Mouse (Mus musculus) heart, adult 2 months (tissue): ENCODE measurements around the gene Gabbr2.

Experiments used
- CTCF ChIP-seq: fragments of 200-600 bp; IDR thresholded peaks from 2 replicates; pipeline ENCODE4 v1.8.1; 2022; ENCODE audit warnings: antibody characterized with exemption, mild to moderate bottlenecking, moderate library complexity
- POLR2A ChIP-seq: fragments of 200-500 bp; IDR thresholded peaks from 2 replicates; pipeline ENCODE4 v1.6.1; 2011; ENCODE audit warnings: mild to moderate bottlenecking, low read depth, low read length, control low read depth; ENCODE audit not compliant: insufficient read depth

- TF ChIP-seq POLR2A (no peak), CTCF (no peak)
These were observed 23.5 kb upstream of the Gabbr2 start for GRCm38 (mm10) chr4:47015156-47015555.
